Mouse (Mus musculus) heart, postnatal 25 days (tissue): ENCODE data around the gene Igfbpl1. TPM values are rescaled to one million over a fixed set of nuclear protein-coding genes. Genes with fewer than 3 reads are reported as not detected.

Source experiments
- DNase-seq: peaks from one replicate; pipeline ENCODE4 v3.0.0; 2022; ENCODE audit warnings: low spot score
- intact Hi-C: fragments of 180-260 bp; cut with DNase I; formaldehyde crosslinking; loops from one replicate; pipeline ENCODE4 v1.15.1; 2025
- total RNA-seq, 2 experiments: library from RNA; stranded (reverse); gene quantifications; 2 replicates each; pipeline ENCODE4 v1.2.3; 2021

Igfbpl1 gene
- total RNA-seq, 2 experiments from 2014 or later = 0.83 to 1.6 TPM

DNA sequence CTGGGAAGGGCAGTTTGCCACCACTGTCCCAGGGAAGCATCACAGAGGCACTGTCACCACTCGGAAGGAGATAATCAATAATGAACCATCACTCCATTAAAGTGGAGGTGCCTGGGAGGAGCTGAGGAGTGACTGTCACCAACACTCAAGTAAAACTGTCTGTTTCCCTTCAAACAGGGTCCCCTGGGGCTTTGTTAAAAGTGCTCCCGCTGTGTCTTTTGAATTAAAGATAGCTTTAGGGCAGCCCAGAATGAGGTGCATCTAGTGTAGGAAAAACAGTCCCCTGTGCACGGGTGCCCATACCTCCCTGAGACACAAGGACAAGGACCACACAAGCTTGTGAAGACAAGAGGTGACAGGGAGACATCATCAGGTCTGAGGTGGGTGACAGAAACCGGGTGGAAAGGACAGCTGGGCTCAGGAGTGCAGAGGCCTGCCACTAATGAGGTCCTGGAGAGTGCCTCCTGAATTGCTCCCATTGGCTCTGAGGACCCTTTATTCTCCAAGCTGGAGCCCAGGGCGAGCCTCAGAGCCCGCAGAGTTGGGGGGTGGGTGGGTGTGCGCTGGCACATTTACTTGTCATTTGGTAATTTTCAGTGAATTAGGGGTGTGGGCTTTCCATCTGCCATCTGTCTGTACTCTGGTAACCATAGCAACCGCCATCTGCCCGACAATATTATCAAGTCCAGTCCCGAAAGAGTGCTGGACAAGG is 2.5 kb downstream of the Igfbpl1 start:
- intact Hi-C loops = no loop called here
- DNase-seq = no peak

DNA sequence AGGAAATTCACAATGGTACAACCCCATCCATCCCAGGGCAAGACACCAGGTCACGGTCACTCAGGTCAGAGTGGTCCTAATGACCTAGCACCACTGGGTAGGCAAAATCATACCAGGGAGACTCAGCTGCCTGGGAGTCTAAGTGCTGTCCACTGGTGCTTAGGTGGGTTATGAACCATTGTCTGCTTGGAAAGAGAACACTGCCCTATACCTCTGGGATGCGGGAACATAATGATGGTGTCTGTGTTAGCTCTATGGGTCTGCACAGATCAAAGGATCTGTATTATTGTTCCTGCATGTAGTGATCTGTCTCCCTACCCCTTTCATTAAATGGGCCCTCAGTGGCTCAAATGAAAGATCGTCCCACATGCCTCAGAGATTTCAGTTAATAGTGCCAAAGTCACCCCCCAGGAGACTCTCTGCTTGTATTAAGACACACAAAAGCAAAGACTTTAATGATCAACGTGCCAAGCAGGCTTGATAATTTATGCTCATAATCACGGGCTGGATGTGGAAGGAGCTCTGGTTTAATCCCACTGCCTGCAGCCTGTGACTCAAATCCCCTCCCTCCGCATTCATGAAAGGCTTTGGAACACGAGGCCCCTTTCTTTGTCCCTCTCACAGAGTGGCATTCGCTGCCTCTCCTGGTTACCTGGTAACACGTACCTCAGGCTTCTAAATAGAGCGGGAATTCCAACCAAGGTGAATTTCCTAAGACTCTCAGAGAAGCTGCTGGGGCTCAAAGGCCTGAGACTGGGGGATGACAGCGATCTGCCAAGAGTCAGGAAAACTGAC is 3.7 kb downstream of the Igfbpl1 start:
- no peak for DNase-seq
- intact Hi-C loops = no loop called here

DNA sequence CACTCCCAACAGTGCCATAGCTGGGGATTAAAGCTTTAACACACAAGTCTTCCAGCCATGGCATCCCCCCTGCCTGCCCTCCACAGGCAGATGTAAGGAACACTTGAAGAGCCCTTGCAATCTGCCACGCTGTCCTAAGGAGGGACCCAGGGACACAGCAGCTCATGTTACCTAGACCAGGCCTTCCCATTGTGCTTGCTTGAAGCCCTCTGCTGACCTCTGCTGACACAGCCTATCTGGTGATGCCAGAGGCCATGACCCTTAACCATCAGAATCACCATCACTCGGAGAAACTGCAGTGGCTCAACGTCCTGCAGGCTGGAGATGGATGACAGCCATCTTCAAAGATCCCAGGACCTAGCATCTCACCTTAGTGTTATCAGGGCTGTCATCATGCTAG is 4.7 kb downstream of the Igfbpl1 start:
- DNase-seq = no peak
- intact Hi-C loops = no loop called here

DNA sequence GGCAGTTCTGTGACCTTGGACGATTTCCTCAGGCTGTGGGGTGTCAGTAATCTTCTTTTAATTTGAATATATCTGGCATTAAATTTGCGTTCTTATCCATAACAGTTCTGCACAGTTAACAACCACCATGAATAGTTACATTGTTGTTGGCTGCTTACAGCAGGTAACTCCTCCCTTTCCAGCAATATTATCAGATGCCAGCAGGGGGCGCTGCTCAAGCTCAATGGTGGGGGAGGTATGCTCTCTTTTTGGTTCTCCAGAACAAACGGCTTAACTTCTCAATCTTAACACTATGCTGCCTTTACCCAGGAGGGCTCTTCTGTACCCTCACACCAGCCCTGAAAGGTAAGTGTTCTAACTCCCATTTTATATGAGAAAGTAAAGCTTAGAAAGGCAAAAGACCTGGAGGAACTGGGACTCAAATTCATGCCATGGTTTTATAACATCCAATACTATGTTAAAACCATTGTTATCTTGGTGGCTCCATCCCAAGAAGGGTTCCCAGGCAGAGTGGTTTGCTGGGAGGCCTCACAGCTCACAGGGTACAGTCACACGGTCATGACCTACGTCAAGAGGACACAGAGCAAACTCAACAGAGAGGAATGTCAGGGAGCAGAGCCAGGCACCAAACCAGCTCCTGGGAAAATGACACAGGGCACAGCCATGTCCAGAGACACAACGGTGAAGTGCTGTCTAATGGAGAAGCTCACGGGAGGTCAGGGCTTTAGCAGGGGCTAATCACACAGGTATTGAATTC is 6.5 kb downstream of the Igfbpl1 start:
- DNase-seq = no peak
- intact Hi-C loops = no loop called here

DNA sequence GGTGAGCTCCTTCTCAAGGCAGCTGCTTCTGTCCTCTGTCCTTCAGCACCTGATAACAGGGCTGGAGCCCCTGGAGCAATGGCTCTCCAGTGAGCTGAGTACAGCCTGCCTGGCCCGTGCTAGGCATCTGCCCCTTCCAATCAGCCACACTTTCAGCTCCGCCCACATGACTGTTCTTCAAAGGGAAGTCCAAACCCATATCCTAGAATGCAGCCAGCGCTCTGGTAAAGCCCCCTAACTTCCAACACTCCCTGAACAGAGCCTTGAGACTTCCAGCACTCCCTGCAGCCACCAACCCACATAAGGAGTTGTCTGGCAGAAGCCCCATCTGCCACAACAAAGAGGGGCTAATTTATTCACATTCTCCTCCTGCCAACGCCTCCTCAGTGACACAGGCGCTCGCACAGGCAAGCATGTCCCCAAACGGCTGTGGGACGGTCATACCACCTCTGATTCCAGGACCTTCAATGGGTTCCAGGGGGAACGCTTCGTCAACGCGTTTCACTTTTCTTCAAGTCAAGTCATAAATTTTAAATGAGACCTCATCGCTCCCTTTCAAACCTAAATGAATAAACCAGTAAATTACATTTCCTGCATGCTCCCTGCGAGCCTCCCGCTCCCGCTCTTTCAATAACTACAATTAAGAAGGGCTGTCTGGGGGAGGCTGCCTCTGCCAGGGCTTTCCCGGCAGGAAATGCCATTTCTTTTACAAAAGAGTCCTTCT is 7.4 kb downstream of the Igfbpl1 start:
- DNase-seq = no peak
- intact Hi-C loops = no loop called here

DNA sequence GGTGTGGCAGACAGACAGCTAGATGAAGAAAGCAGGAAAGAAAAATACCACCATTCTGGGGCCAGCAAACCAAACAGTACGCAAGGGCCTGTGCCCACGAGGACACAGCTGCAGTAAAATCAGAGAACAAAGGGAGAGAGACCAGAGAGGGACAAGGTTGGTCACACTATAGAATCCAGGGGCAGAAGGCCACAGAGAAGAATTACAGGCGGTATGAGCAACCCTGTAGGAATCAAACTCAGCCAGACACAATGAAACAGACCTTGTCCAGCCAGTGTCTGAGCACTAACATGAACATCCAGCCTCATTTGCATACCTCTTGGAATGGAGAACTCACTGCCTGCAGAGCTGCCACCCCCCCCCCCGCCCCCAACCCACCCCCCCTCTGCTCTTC is 7.9 kb downstream of the Igfbpl1 start:
- DNase-seq = no peak
- intact Hi-C loops = no loop called here

DNA sequence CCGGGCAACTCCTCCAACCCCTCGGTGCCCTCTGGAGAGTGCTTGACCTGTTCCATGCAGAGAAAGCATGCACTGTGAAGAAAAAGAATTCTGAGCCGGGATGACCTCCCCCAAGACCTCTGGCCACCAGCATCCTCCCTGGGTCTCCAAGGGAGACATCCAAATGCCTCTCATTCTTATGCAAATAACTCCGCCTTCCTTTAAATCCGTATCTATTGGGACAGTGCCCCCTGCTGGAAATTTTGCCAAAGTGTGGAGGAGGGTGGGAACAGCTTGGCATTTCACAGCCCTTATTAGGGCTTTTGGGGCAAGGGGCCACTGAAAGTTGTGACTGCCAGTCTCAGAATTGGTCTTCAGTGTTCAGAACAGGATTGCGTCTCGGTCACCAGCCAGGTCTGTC is 11.2 kb downstream of the Igfbpl1 start:
- no peak for DNase-seq
- intact Hi-C loops = no loop called here

DNA sequence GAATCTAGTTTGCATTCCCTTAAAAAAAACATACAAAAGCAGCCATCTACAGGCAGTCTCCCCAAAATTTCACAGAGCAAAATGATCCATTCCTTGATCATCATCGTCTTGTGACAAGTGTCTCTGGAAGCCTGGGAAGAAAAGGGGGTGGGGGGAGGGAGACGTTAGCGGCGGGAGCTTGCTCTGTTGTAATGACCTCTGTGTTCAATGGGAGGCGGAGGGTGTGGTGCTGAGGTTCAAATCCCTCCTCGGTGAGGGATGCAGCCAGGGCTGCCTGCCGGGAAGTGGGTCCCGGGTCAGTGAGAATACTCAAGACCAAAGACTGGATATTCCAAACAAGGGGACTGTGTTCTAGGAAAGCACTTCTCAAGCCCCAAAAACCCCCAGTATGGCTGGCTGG is 15.5 kb downstream of the Igfbpl1 start:
- no peak for DNase-seq
- intact Hi-C loops = no loop called here

DNA sequence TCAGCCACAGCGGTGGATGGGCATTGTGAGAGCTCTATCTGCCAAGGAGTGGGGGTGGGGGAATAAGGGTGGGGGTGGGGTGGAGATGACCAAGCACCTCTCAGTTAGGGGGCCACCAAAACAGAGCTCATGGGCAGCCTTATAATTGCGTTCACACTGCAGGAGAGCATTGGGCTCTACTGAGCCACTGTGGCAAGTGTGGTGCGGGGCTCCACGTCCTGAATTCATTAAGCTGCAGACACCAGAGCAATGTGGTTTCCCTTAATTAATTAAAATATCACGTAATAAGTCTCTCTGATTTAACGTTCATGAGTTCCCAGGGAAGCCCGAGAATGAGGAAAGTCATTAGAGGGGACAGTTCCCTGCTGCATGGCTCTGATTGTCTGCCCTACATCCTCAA is 18.7 kb downstream of the Igfbpl1 start:
- DNase-seq = no peak
- intact Hi-C loops = no loop called here

DNA sequence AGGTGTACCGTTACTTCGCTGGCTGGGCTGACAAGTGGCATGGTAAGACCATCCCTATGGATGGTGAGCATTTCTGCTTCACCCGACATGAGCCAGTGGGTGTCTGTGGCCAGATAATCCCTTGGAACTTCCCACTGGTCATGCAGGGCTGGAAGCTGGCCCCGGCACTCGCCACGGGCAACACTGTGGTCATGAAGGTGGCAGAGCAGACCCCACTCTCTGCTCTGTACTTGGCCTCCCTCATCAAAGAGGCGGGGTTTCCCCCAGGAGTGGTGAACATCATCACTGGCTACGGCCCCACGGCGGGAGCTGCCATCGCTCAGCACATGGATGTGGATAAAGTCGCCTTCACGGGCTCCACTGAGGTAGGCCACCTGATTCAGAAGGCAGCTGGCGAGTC is 23.8 kb downstream of the Igfbpl1 start:
- no peak for DNase-seq
- intact Hi-C loops = no loop called here

DNA sequence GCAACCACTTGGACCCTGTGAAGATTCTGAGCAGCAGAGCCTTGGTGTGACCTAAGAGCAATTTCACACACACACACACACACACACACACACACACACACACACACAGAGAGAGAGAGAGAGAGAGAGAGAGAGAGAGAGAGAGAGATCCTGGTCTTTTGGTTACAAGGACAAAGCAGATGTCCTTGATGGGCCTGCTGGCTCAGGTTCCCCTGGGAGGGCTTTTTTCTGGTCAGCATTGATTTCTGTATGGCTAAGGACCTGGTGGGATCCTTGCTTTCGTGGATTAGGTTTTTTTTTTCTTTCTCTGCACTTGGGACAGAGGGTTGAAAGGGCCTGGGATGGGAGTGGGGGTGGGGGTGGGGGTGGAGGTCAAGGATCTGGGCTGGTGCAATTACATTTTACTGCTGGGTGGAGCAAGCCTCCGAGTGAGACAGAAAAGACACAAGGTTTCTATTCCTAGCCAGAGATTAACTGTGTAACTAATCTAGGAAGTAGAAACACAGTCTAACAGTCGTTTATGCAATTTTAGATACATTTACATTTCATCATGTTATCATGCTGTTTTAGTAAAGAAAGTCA is 26.7 kb downstream of the Igfbpl1 start:
- DNase-seq = no peak
- intact Hi-C loops = no loop called here

DNA sequence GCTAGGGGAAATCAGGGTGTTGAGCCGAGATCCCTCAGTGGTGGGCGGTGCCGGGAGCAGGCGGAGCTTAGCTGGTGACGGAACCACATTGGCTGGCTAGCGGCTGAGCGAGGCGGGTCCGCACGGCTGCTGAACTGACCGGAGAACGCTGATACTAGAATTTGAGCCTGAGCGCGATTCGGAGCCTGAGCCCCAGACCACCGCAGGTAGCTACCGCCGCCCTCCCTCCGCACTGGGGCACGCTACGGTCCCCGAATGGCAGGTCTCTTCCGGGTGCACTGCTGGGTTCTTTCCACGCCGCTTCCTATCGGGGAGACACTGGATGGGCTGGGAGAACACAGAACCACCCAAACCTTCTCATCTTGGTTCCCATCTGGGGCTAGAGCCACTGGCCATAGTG is 27.8 kb downstream of the Igfbpl1 start, which contains the start of gene Aldh1b1:
Aldh1b1 (plus strand) TSS at position 59 of the 400 bp plus-strand sequence.
- intact Hi-C loops = no loop called here

DNA sequence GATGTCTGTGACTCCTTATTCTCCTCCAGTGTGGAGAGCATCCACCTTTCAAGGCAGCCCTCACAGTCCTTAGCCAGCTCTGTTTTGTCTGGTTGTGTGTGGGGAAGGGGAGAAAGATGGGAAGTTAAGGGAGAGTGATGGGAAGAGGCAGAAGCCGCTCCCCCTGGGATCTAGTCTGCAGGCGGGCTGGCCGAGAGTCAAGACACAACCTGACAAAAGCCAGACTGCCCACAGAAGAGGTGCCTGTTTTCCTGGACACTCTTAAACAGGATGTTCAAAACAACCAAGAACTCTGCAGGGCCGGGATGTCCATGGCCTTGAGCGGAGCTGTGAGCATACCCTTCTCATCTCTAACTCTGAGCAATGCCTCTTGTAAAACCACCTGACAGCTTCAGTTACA is 30.0 kb downstream of the Igfbpl1 start:
- DNase-seq = no peak
- intact Hi-C loops = no loop called here

More for the DNA sequence above, 27.8 kb downstream of the Igfbpl1 start, which contains the start of gene Aldh1b1:
- DNase-seq = peak; percentile 48

DNA sequence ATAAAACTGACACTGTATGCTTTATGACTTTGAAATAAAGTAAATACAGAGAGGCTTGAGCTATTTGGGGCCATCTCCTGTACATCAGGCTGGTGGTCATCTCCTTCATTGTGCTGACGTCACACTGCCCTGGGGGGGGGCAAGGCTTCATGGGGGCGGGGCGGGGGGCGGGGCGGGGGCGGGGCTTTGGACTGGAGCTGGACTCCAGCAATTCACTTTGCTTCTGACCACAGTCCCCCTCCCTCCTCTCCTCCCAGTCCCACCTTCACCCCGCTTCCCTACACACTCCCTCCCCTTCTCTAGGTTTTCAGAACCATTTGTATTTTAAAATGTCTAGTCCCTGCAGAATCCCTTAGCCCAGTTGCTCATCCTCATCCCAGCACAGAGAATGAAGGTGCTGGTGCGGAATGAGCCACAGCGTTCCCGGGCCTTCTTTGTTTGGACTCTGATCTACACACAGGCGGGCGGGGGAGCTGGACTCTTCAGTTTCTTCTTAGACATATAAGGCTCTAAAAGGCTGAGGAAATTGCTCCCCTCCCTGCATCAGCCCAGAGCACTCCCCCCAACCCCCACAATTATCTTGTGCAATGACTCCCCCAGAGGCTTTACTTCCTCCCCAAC is 31.4 kb downstream of the Igfbpl1 start:
- no peak for DNase-seq
- intact Hi-C loops = no loop called here

DNA sequence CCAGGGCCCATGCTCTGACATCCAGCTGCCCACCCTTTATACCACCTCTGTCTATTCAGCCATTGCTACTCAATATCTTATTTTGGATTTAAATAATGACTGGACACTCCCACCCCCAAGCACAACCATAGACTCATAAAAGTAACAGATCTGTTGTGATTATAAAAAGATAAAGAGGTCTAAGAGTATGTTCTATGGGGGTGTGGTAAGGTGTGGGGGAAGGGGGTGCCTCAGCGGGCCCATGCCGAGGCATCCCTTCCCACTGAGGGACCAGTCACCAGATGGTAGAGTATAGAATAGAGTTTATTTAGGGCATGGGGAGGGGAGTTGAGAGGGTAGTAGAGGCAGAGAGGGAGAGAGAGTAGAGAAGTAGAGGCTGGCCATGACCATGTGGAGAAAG is 36.7 kb downstream of the Igfbpl1 start:
- intact Hi-C loops = no loop called here
- DNase-seq = no peak

DNA sequence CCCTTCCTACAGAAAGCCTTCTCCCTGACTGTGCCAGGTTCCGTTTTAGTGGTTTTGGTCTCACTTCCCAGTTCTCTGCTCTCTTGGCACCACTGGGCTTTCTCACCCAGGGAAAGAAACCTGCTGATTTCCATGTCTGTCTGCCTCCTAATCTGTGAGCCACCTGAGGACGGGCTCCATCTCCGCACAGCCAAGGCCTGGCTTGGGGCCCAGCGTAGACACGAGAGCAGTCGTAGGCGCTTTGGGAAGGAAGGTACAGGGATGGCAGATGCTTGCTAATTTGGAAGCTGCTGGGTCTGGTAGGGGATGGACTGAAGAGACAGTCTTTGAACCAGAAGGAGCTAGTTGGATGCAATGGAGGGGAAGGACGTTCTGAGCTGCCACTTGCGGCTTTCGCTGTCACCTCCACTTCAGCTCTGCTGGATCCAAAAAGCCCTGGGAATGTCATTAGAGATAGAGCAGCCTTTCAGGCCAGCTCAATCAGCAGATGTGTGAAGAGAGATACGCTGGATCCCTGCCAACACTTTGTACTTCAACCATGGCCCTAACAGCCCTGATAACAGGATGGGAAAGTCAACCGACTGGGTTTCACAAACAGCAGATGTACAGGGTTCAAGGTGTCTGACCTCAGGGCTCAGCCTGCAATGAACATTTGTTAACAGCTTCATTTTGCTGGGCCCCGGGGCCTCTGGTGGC is 37.3 kb downstream of the Igfbpl1 start:
- DNase-seq = no peak
- intact Hi-C loops = loop anchor here (5.0 kb wide), 1 partner anchor 63 kb away; no protein-coding TSS in a partner anchor

DNA sequence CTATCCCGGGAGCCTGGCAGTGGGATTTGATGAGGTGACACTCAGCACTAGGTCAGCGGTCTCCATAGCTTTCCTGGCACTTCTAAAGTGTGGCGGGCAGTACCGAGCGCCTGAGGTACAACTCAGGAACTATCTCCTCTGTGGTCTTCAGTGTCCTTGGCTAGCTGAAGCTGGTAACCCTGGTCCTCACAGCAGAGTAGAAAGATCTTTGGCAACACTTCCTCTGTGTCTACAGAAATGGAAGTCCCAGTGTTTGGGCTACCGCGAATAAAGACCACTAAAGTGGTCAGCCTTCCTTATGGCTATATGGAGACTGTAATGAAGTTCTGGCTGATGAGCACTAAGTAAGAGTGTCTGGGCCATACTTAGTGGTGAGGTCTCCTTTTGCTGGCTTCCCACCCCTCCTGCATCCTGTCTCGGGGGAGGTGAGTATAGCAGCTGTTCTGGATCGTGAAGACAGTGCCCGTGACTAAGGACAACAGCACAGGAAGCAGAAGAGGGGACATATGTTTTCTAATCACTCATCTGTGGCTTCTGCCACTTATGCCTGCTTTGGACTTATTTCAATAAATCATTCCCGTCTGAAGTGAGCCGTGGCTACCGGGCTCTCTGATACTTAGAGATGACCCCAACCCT is 38.2 kb downstream of the Igfbpl1 start:
- DNase-seq = no peak
- intact Hi-C loops = loop anchor here (5.0 kb wide), 1 partner anchor 64 kb away; no protein-coding TSS in a partner anchor

DNA sequence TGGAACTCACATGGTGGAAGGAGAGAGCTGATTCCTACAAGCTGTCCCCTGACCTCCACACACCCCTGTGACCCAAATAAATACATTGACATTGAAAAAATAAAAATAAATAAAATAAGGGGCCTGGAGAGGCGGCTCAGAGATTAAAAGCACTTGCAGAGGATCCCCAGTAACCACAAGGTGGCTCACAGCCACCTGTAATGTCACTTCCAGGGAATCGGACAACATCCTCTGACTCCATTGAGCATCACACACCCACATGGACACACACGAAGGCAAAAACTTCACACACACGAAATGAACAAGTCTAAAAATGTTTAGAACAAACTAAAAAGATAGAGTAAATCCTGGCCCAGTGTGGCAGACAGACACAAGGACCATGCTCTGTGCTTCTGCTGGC is 40.0 kb downstream of the Igfbpl1 start:
- DNase-seq = no peak
- intact Hi-C loops = loop anchor here (5.0 kb wide), 1 partner anchor 66 kb away; no protein-coding TSS in a partner anchor
